Mouse (Mus musculus) kidney, adult 2 months (tissue): ENCODE measurements around the gene Timm8a1. TPM values are rescaled to one million over a fixed set of nuclear protein-coding genes. Genes with fewer than 3 reads are reported as not detected.

Source experiments
- DNase-seq: peaks from one replicate; pipeline ENCODE4 v3.0.0; 2021
- H3K27ac ChIP-seq: fragments of 200-500 bp; 2 replicates; pipeline ENCODE4 v1.5.1; 2012; ENCODE audit warnings: low read depth, low read length, control low read depth, inconsistent platforms; ENCODE audit not compliant: insufficient read depth
- H3K27me3 ChIP-seq: fragments of 200-500 bp; replicated peaks from 2 replicates; pipeline ENCODE4 v1.6.1; 2012; ENCODE audit warnings: mild to moderate bottlenecking, moderate library complexity, low read length, inconsistent platforms; ENCODE audit not compliant: control insufficient read depth, insufficient read depth
- H3K36me3 ChIP-seq: fragments of 200-500 bp; 2 replicates; pipeline ENCODE4 v1.6.1; 2012; ENCODE audit warnings: mild to moderate bottlenecking, moderate library complexity, low read length, inconsistent platforms; ENCODE audit not compliant: control insufficient read depth, insufficient read depth
- H3K4me1 ChIP-seq: fragments of 200-500 bp; 2 replicates; pipeline ENCODE4 v1.6.1; 2011; ENCODE audit warnings: low read length; ENCODE audit not compliant: control insufficient read depth, insufficient read depth
- H3K4me3 ChIP-seq: fragments of 200-500 bp; 2 replicates; pipeline ENCODE4 v1.5.1; 2011; ENCODE audit warnings: mild to moderate bottlenecking, low read depth, low read length, control low read depth; ENCODE audit not compliant: insufficient read depth
- CTCF ChIP-seq: fragments of 200-500 bp; conservative IDR thresholded peaks from 2 replicates; pipeline ENCODE4 v1.5.1; 2011; ENCODE audit warnings: low read depth, mild to moderate bottlenecking, control low read depth, low read length, moderate library complexity, mixed read lengths; ENCODE audit not compliant: insufficient read depth, insufficient read length
- POLR2A ChIP-seq: fragments of 200-500 bp; IDR thresholded peaks from one replicate; pipeline ENCODE4 v1.6.1; 2011; ENCODE audit warnings: low read depth, low read length, control low read depth
- WGBS: fragments of 180-500 bp; shearing (Covaris S2); methylation state at CpG from one replicate; pipeline ENCODE4 v1.1.7; 2018; 5-methylcytosine and 5-hydroxymethylcytosine counted together
- polyA plus RNA-seq: library from polyadenylated mRNA; depleted of rRNA; stranded (reverse); fragments of >200 nt; gene quantifications from 2 replicates; pipeline ENCODE4 v1.2.3, GENCODE M21; 2012; rRNA removed

The Timm8a1 gene
- polyA plus RNA-seq, 1 experiment = 4.9 TPM

DNA sequence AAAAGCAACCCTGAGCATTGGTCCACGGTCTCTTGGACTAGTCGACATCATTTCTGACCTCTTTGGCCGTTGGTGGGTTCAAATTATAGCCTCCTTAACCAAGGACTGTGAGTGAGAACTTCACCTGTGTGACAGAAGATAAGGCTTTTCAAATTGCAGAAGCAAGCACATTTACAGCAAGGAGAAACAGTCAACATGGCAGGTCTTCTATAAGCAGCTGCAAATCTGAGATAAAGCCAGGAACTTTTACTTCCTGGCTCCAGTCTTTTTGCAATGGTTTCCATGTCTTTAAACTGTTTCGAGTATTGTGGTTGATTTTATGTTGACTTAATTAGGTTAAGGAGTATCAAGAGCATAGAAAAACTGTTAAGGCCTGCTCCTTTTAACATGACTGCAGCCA is 17.9 kb downstream of the Timm8a1 start:
- Histone ChIP-seq H3K27ac (no peak overlapping the region), H3K27me3 (no peaks in the 10 kb centered on the region), H3K4me1 (no peaks in the 10 kb centered on the region), H3K4me3 (no peak overlapping the region), H3K36me3 (no peaks in the 10 kb centered on the region)
- TF ChIP-seq POLR2A = no peak
- no peak for TF ChIP-seq CTCF
- no peak for DNase-seq
- 61% methylated on average over 4 of the region's 4 CpGs for WGBS

DNA sequence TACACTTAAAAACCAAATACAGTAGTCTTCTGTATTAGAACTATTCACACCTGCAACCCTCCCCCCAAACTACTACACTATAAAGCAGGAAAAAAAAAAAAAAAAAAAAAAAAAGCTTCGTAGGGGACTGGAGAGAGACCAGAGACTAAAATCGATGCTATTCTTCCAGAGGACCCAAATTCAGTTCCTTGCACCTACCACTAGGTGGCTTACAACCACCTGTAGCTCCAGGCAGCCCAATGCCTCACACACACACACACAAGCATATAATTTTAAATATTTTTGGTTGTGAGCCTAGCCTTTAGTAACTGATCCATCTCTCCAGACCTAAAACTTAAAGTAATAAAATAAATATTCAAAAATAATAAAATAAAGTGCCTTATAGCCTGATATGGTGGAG is 32.2 kb downstream of the Timm8a1 start:
- Histone ChIP-seq H3K4me3 (no peak overlapping the region), H3K36me3 (no peaks in the 10 kb centered on the region), H3K27ac (no peak overlapping the region), H3K4me1 (no peaks in the 10 kb centered on the region), H3K27me3 (no peaks in the 10 kb centered on the region)
- TF ChIP-seq CTCF = peak; percentile 56
- TF ChIP-seq POLR2A = no peak
- peak; percentile 0 for DNase-seq
- WGBS = 13% methylated on average over 2 of the region's 2 CpGs

- no peak for DNase-seq
- TF ChIP-seq CTCF = no peak
- TF ChIP-seq POLR2A = no peak
- WGBS = 63% methylated on average over 6 of the region's 6 CpGs
These were observed 33.7 kb downstream of the Timm8a1 start for GRCm38 (mm10) chrX:134507977-134508376.

DNA sequence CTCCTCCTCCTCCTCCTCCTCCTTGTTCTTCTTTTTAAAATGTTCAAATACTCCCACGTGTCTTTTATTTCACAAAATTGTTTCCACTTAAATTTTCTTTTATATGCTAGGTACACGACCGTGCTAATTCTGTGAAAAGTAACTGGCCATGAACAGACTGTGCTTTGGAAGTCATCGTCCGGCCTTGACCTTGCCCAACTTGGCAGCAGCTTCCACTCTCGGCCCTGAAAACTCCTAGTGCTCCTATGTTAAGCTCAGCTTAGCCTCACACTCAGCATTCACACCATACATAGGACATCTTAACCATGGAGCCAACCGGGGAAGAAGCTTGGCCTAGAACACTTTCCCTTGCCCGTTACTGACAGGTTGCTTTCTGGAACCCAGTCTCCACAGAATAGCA is 41.0 kb downstream of the Timm8a1 start:
- Histone ChIP-seq H3K4me1 (no peaks in the 10 kb centered on the region), H3K4me3 (no peak overlapping the region), H3K27me3 (no peaks in the 10 kb centered on the region), H3K27ac (no peak overlapping the region), H3K36me3 (no peaks in the 10 kb centered on the region)
- WGBS = 71% methylated on average over 8 of the region's 8 CpGs
- no peak for TF ChIP-seq POLR2A
- no peak for TF ChIP-seq CTCF
- DNase-seq = no peak

More at GRCm38 (mm10) chrX:134507977-134508376, 33.7 kb downstream of the Timm8a1 start:
- H3K27ac ChIP-seq = no peak overlapping the region
- H3K4me1 ChIP-seq = no peaks in the 10 kb centered on the region
- H3K4me3 ChIP-seq = no peak overlapping the region
- no peaks in the 10 kb centered on the region for H3K27me3 ChIP-seq
- H3K36me3 ChIP-seq = no peaks in the 10 kb centered on the region

Other genes starting within 250 kb of the Timm8a1 start
- 3.8 and 4.8 TPM in 2 replicates for gene Tmem35a, start 246.6 kb downstream of the Timm8a1 start, polyA plus RNA-seq
- 0.09 and 0.23 TPM in 2 replicates for gene Cenpi, start 233.8 kb downstream of the Timm8a1 start, polyA plus RNA-seq
- gene Drp2, start 137.3 kb downstream of the Timm8a1 start, polyA plus RNA-seq = 0.09 and 0.19 TPM in 2 replicates
- 0.05 TPM in 1 of 2 replicates, not detected in the other for gene Taf7l, start 65.4 kb downstream of the Timm8a1 start, polyA plus RNA-seq
- gene Btk, start 41.7 kb upstream of the Timm8a1 start, polyA plus RNA-seq = 0.29 and 0.70 TPM in 2 replicates
- gene Rpl36a, start 43.8 kb upstream of the Timm8a1 start, polyA plus RNA-seq = 142 and 219 TPM in 2 replicates
- gene Gla, start 59.3 kb upstream of the Timm8a1 start, polyA plus RNA-seq = 2.0 and 2.7 TPM in 2 replicates
- gene Hnrnph2, start 59.3 kb upstream of the Timm8a1 start, polyA plus RNA-seq = 11.8 and 20.5 TPM in 2 replicates
- gene Armcx4, start 144.7 kb upstream of the Timm8a1 start, polyA plus RNA-seq = 0.71 and 1.1 TPM in 2 replicates
- 2.5 and 3.8 TPM in 2 replicates for gene Armcx1, start 176.1 kb upstream of the Timm8a1 start, polyA plus RNA-seq
- gene Armcx6, start 209.6 kb upstream of the Timm8a1 start, polyA plus RNA-seq = 1.3 and 1.5 TPM in 2 replicates
- gene Armcx3, start 214.7 kb upstream of the Timm8a1 start, polyA plus RNA-seq = 4.0 and 5.7 TPM in 2 replicates